Mouse (Mus musculus) bone marrow, adult 2 months (tissue): ENCODE measurements around the gene Gm20517.

ENCODE experiments used
- CTCF ChIP-seq: fragments of 200-500 bp; IDR thresholded peaks from 2 replicates; pipeline ENCODE4 v1.5.1; 2011; ENCODE audit warnings: low read length, control low read depth; ENCODE audit not compliant: control insufficient read depth, insufficient read depth
- POLR2A ChIP-seq: fragments of 200-500 bp; IDR thresholded peaks from 2 replicates; pipeline ENCODE4 v1.6.1; 2011; ENCODE audit warnings: low read depth, mild to moderate bottlenecking, control low read depth, low read length, borderline replicate concordance; ENCODE audit not compliant: control insufficient read depth

- no peak for TF ChIP-seq CTCF
- no peak for TF ChIP-seq POLR2A
These were observed 14.6 kb upstream of the Gm20517 start for GRCm38 (mm10) chr17:47596839-47597164.
